Mouse (Mus musculus) ES-Bruce4 (cell line): ENCODE results near the gene Etnk1. TPM values are rescaled to one million over a fixed set of nuclear protein-coding genes. Genes with fewer than 3 reads are reported as not detected.
A peak's percentile ranks its signal among the peaks of the same experiment; 100 is the strongest.

ENCODE experiments used
- H3K27ac ChIP-seq: 2 replicates; pipeline ENCODE4 v1.5.1; 2012; ENCODE audit warnings: low read length, inconsistent platforms; ENCODE audit not compliant: insufficient read depth
- H3K27me3 ChIP-seq: 2 replicates; pipeline ENCODE4 v1.6.1; 2012; ENCODE audit warnings: mild to moderate bottlenecking, low read length, inconsistent platforms; ENCODE audit not compliant: control insufficient read depth, poor library complexity, insufficient read depth, severe bottlenecking
- H3K36me3 ChIP-seq: 2 replicates; pipeline ENCODE4 v1.6.1; 2012; ENCODE audit warnings: inconsistent platforms, mild to moderate bottlenecking, low read length, moderate library complexity; ENCODE audit not compliant: control insufficient read depth, poor library complexity, insufficient read depth, severe bottlenecking
- H3K4me1 ChIP-seq: one replicate; pipeline ENCODE4 v1.8.1; 2011; ENCODE audit warnings: low read length; ENCODE audit not compliant: control insufficient read depth, insufficient read depth
- H3K4me3 ChIP-seq: 2 replicates; pipeline ENCODE4 v1.5.1; 2011; ENCODE audit warnings: low read depth, mild to moderate bottlenecking, low read length
- H3K9ac ChIP-seq: 2 replicates; pipeline ENCODE4 v1.6.1; 2012; ENCODE audit warnings: low read depth, mild to moderate bottlenecking, inconsistent platforms; ENCODE audit not compliant: poor library complexity, severe bottlenecking
- H3K9me3 ChIP-seq: replicated peaks from 2 replicates; pipeline ENCODE4 v1.6.1; 2012; ENCODE audit warnings: mild to moderate bottlenecking, low read length, inconsistent platforms; ENCODE audit not compliant: control insufficient read depth, poor library complexity, insufficient read depth, severe bottlenecking
- CTCF ChIP-seq: IDR thresholded peaks from one replicate; pipeline ENCODE4 v1.8.1; 2011; ENCODE audit warnings: low read depth, low read length
- EP300 ChIP-seq: IDR thresholded peaks from 2 replicates; pipeline ENCODE4 v1.6.1; 2011; ENCODE audit warnings: low read depth, low read length; ENCODE audit not compliant: insufficient read depth
- POLR2A ChIP-seq: IDR thresholded peaks from one replicate; pipeline ENCODE4 v1.8.1; 2011; ENCODE audit warnings: low read length; ENCODE audit not compliant: insufficient read depth
- polyA plus RNA-seq: library from polyadenylated mRNA; stranded (reverse); fragments of >200 nt; gene quantifications from 2 replicates; pipeline ENCODE4 v1.2.4, GENCODE M21; 2011; ENCODE audit warnings: low read depth; ENCODE audit not compliant: missing spikeins, insufficient read depth, insufficient read length

Gene Etnk1
- polyA plus RNA-seq, 1 experiment, result 149 TPM

DNA sequence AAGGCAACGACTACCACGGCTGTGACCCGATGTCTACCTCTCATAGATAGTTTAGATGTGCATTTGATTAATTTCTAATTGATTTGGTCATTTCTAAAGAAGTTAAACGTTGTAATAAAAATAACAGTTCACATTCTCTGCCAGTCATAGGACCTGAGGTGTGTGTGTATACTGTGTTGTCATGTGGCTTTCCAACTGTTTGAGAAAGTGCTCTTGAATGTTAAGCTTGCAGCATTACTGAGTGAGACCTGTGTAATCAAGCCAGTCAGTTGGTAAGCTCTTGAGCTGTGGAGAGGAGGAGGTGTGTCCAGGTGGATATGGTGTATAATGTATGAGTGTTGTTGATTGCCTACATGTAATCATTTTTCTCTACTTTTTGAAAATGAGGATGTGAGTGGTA lies 12.2 kb downstream of the Etnk1 start:
- TF ChIP-seq POLR2A, result no peak
- no peak for TF ChIP-seq EP300
- no peak for TF ChIP-seq CTCF
- Histone ChIP-seq H3K9me3 (no peaks in the 10 kb centered on the region), H3K4me1 (peaks cover 2% of the 10 kb centered on the region), H3K27ac (no peak overlapping the region), H3K27me3 (no peaks in the 10 kb centered on the region), H3K36me3 (peaks cover 54% of the 10 kb centered on the region), H3K4me3 (no peak overlapping the region), H3K9ac (no peak overlapping the region)

DNA sequence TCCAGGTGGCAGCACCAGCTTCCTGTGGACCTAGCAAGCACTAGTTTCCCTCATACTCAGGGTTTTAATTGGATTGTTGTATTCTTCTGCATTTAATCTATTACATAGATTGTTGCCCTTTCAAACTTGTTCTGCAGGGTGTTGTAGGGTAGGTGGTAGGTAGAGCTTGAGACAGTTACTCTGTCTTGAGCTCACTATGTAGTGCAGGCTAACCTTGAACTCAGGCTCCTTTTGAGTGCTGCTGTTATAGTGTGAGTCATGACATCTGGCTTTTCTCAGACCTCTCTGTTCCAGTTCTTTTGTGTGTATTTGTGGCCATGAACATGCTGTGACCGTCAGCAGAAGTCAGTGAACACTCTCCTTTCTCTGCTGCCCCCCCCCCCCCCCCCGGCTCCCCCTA lies 12.7 kb downstream of the Etnk1 start:
- TF ChIP-seq EP300, result no peak
- TF ChIP-seq POLR2A, result no peak
- no peak for TF ChIP-seq CTCF
- H3K4me3 ChIP-seq, result no peak overlapping the region
- H3K36me3 ChIP-seq, result peaks cover 59% of the 10 kb centered on the region
- no peak overlapping the region for H3K9ac ChIP-seq
- H3K27ac ChIP-seq, result no peak overlapping the region
- H3K9me3 ChIP-seq, result no peaks in the 10 kb centered on the region
- H3K27me3 ChIP-seq, result no peaks in the 10 kb centered on the region
- H3K4me1 ChIP-seq, result peaks cover 2% of the 10 kb centered on the region

DNA sequence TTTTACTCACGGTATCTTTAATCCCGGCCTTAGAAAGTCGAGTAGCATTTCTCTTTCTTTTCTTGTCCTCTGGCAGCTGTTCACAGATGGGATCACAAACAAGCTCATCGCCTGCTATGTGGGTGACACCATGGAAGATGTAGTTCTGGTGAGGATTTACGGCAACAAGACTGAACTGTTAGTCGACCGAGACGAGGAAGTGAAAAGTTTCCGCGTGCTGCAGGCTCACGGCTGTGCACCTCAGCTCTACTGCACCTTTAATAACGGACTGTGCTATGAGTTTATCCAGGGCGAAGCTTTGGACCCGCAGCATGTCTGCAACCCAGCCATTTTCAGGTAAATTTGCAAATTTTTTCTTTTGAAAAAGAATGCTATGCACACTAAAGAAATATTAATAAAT lies 13.5 kb downstream of the Etnk1 start:
- H3K36me3 ChIP-seq, result peaks cover 61% of the 10 kb centered on the region

DNA sequence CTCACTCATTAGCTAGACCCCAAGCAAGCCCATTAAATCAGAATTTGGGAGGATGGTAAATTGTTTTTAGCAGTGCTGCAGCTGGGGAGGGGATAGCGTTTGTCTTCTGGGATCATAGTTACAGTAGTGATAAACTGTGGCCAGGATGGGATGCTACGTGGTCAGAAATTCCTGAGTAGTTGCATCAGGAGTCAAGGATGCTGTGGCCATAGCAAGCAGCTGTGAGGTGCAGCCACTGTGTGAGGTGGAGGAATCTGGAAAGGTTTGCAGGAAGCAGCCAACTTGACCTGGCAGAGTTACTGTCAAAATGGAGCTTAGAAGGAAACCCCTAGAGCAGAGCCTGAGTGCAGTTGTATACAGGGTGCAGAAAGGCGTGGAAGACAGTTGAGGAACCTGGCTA lies 17.1 kb downstream of the Etnk1 start:
- Histone ChIP-seq H3K9ac (no peak overlapping the region), H3K4me3 (no peak overlapping the region), H3K27me3 (no peaks in the 10 kb centered on the region), H3K9me3 (no peaks in the 10 kb centered on the region), H3K36me3 (peaks cover 60% of the 10 kb centered on the region), H3K4me1 (peaks cover 2% of the 10 kb centered on the region), H3K27ac (no peak overlapping the region)
- no peak for TF ChIP-seq EP300
- TF ChIP-seq POLR2A, result no peak
- no peak for TF ChIP-seq CTCF

More for the DNA sequence above, 13.5 kb downstream of the Etnk1 start:
- no peak for TF ChIP-seq CTCF
- TF ChIP-seq POLR2A, result no peak
- no peak for TF ChIP-seq EP300
- Histone ChIP-seq H3K4me1 (no peaks in the 10 kb centered on the region), H3K9me3 (no peaks in the 10 kb centered on the region), H3K27ac (no peak overlapping the region), H3K27me3 (no peaks in the 10 kb centered on the region), H3K4me3 (no peak overlapping the region), H3K9ac (no peak overlapping the region)

DNA sequence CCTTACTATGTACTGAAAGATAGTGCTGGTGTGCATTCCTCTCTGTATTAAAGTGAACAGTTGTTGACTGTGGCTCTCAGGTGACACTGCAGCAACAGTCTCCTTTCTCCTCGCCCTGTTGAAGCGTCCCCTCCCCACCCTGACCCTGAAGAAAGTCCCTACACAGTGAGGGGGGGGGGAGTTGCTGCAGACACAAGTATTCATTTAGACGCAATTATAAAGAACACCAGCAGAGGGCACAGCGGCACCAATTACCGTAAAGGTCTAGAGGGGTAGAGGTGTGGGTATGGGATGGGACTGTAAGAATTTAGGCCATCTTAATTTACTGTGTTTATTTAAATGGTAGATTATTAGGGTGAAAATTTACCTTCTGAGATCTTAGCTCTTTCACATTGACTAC lies 17.7 kb downstream of the Etnk1 start:
- H3K4me1 ChIP-seq, result peaks cover 2% of the 10 kb centered on the region
- H3K36me3 ChIP-seq, result peaks cover 62% of the 10 kb centered on the region
- H3K27me3 ChIP-seq, result no peaks in the 10 kb centered on the region
- H3K9me3 ChIP-seq, result no peaks in the 10 kb centered on the region
- H3K27ac ChIP-seq, result no peak overlapping the region
- no peak overlapping the region for H3K9ac ChIP-seq
- no peak overlapping the region for H3K4me3 ChIP-seq
- TF ChIP-seq CTCF, result no peak
- TF ChIP-seq POLR2A, result no peak
- TF ChIP-seq EP300, result no peak

DNA sequence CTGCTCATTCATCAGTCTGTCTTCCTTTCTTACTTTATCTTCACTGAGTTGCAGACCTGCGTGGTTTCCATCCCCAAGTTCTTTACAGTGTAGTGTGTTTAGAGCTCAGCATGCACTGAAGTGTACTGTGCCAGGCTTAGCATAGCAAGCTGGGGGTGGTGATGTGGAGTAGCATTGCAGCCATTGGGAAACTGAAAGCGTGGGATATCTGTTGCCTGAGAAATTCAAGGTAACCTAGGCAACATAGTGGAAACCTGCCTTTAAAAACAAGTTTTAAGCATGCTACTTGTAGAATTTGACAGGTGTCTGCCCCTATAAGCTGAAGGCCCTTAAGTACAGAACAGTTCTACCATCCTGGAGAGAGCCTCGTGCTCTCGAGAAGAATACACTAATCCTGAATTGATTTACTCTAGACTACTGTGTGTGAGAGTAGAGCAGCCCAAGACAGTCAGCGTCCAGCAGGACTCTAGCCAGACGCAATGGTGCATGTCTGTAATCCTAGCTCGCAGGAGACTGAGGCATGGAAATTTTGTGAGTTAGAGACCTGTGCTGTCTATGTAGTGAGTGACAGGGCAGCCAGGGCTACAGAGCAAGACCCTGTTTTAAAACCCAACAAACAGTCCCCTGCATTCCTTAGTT lies 23.9 kb downstream of the Etnk1 start:
- H3K9ac ChIP-seq, result no peak overlapping the region
- peak overlapping the region; percentile 9; the same call in 1 of the 2 replicates for H3K27ac ChIP-seq
- TF ChIP-seq CTCF, result no peak
- TF ChIP-seq POLR2A, result no peak
- no peak for TF ChIP-seq EP300
- no peak overlapping the region for H3K4me3 ChIP-seq
- H3K36me3 ChIP-seq, result peaks cover 47% of the 10 kb centered on the region
- H3K27me3 ChIP-seq, result no peaks in the 10 kb centered on the region
- no peaks in the 10 kb centered on the region for H3K9me3 ChIP-seq
- peaks cover 2% of the 10 kb centered on the region for H3K4me1 ChIP-seq
